Mouse (Mus musculus): ENCODE measurements at regions not wholly inside any gene's neighbourhood (a gene's known extent, or its start where the extent isn't known, plus 50 kb on each side); places are given as distances from the start of the nearest gene placed in this dataset.
A peak's percentile ranks its signal among the peaks of the same experiment; 100 is the strongest.
"Not testable (repeated sequence)": the region's sequence is repeated elsewhere in the genome, so short reads cannot be mapped to it uniquely, and the experiment has no call there.

- no peak for DNase-seq (ENCODE audit: low spot score in 2 of 2)
Observed at GRCm38 (mm10) chr8:26746811-26747210, 230.3 kb upstream of the Zfp703 start.

- peak in 1 of 2 experiments; percentile 13 for DNase-seq (ENCODE audit: low spot score in 2 of 2)
Observed at GRCm38 (mm10) chr8:26747241-26747972, 229.7 kb upstream of the Zfp703 start.

GRCm38 (mm10) chr8:26748161-26748971 is 228.8 kb upstream of the Zfp703 start:
- no peak for DNase-seq (ENCODE audit: low spot score in 2 of 2)

- DNase-seq (ENCODE audit: low spot score in 2 of 2) = no peak
Observed at GRCm38 (mm10) chr8:26748972-26749291, 228.2 kb upstream of the Zfp703 start.

- DNase-seq (ENCODE audit: low spot score in 2 of 2) = no peak
Observed at GRCm38 (mm10) chr8:26750120-26750519, 227.0 kb upstream of the Zfp703 start.

GRCm38 (mm10) chr8:26751651-26752050 is 225.5 kb upstream of the Zfp703 start:
- no peak for DNase-seq (ENCODE audit: low spot score in 2 of 2)

GRCm38 (mm10) chr8:26756452-26756851 is 220.7 kb upstream of the Zfp703 start:
- no peak for DNase-seq (ENCODE audit: low spot score in 2 of 2)

- no peak for DNase-seq (ENCODE audit: low spot score in 2 of 2)
Observed at GRCm38 (mm10) chr8:26760726-26761125, 216.4 kb upstream of the Zfp703 start.

- no peak for DNase-seq (ENCODE audit: low spot score in 2 of 2)
Observed at GRCm38 (mm10) chr8:26762942-26763778, 214.0 kb upstream of the Zfp703 start.

GRCm38 (mm10) chr8:26768474-26769229 is 208.5 kb upstream of the Zfp703 start:
- DNase-seq (ENCODE audit: low spot score in 2 of 2) = no peak

- peak in 1 of 2 experiments; percentile 17 for DNase-seq (ENCODE audit: low spot score in 2 of 2)
Observed at GRCm38 (mm10) chr8:26770424-26770886, 206.7 kb upstream of the Zfp703 start.

GRCm38 (mm10) chr8:26778917-26779537 is 198.1 kb upstream of the Zfp703 start:
- DNase-seq (ENCODE audit: low spot score in 2 of 2) = no peak

GRCm38 (mm10) chr8:26780515-26780914 is 196.6 kb upstream of the Zfp703 start:
- no peak for DNase-seq (ENCODE audit: low spot score in 2 of 2)

- DNase-seq (ENCODE audit: low spot score in 2 of 2) = not testable (repeated sequence)
Observed at GRCm38 (mm10) chr8:26782936-26783335, 194.2 kb upstream of the Zfp703 start.

GRCm38 (mm10) chr8:26784381-26784780 is 192.7 kb upstream of the Zfp703 start:
- no peak for DNase-seq (ENCODE audit: low spot score in 2 of 2)

- DNase-seq (ENCODE audit: low spot score in 2 of 2) = no peak
Observed at GRCm38 (mm10) chr8:26791795-26792194, 185.3 kb upstream of the Zfp703 start.

- no peak for DNase-seq (ENCODE audit: low spot score in 2 of 2)
Observed at GRCm38 (mm10) chr8:26793606-26794292, 183.4 kb upstream of the Zfp703 start.

- no peak for DNase-seq (ENCODE audit: low spot score in 2 of 2)
Observed at GRCm38 (mm10) chr8:26794411-26794810, 182.7 kb upstream of the Zfp703 start.

GRCm38 (mm10) chr8:26795616-26796015 is 181.5 kb upstream of the Zfp703 start:
- no peak for DNase-seq (ENCODE audit: low spot score in 2 of 2)

- no peak for DNase-seq (ENCODE audit: low spot score in 2 of 2)
Observed at GRCm38 (mm10) chr8:26799814-26800213, 177.3 kb upstream of the Zfp703 start.
